In genomic region chr9:13323074-13323473, GRCm38 (mm10) we compare ENCODE assay signal across 8 mouse cellular contexts. TPM values are rescaled to one million over a fixed set of nuclear protein-coding genes. Genes with fewer than 3 reads are reported as not detected.
DNase-seq lines count a peak whose midpoint lies in the region; ATAC-seq lines count a peak whose summit lies in the region.
"Had no signal": no experiment of that assay in that cellular context is flagged by ENCODE, and none has a peak within 500 bp of the region (broad histone marks: within the 10 kb centered on the region; RNA-seq: fewer than 3 reads in every experiment).

No protein-coding gene starts in this region.

- H3K4me2 ChIP-seq in kidney, embryonic 16.5 days (replicated peaks; ENCODE audit: low read depth, low read length), result no peak overlapping the region
- no peak overlapping the region for H3K4me2 ChIP-seq in limb, embryonic 15.5 days
- H3K4me2 ChIP-seq: liver, embryonic 15.5 days had no signal

- peak overlapping the region; percentile 77 for H3K27ac ChIP-seq in kidney, embryonic 16.5 days (ENCODE audit: low read length)
- peak overlapping the region; percentile 54 for H3K27ac ChIP-seq in limb, embryonic 15.5 days
- H3K27ac ChIP-seq: liver, embryonic 15.5 days had no signal

- H3K4me1 ChIP-seq in kidney, embryonic 16.5 days (ENCODE audit: insufficient read depth, low read length), result peaks cover 13% of the 10 kb centered on the region
- H3K4me1 ChIP-seq in limb, embryonic 15.5 days, result peaks cover 13% of the 10 kb centered on the region
- H3K4me1 ChIP-seq: liver, embryonic 15.5 days had no signal

- WGBS in kidney, embryonic 16.5 days, result 56% methylated on average over 2 of the region's 2 CpGs
- WGBS in limb, embryonic 15.5 days, result 64% methylated on average over 2 of the region's 2 CpGs

- H3K27me3 ChIP-seq in kidney, embryonic 16.5 days (ENCODE audit: insufficient read depth, low read length), result no peaks in the 10 kb centered on the region
- H3K27me3 ChIP-seq in limb, embryonic 15.5 days, result no peaks in the 10 kb centered on the region
- H3K27me3 ChIP-seq: liver, embryonic 15.5 days had no signal

- no peak for ATAC-seq in kidney, embryonic 16.5 days (ENCODE audit: low FRiP score, low TSS enrichment)
- peak; percentile 77 for ATAC-seq in CD4-positive, CD25-positive, alpha-beta regulatory T cell, adult 4 months
- no peak for ATAC-seq in limb, embryonic 15.5 days (ENCODE audit: insufficient number of reproducible peaks, low FRiP score, low TSS enrichment, low read depth)
- no peak for ATAC-seq in monocyte, adult 5-6 weeks (replicated peaks; ENCODE audit: insufficient number of reproducible peaks, low FRiP score, low TSS enrichment, poor library complexity, severe bottlenecking)

- no peaks in the 10 kb centered on the region for H3K36me3 ChIP-seq in kidney, embryonic 16.5 days (ENCODE audit: insufficient read depth, low read length)
- no peaks in the 10 kb centered on the region for H3K36me3 ChIP-seq in limb, embryonic 15.5 days
- H3K36me3 ChIP-seq: liver, embryonic 15.5 days had no signal

- no peak for DNase-seq in kidney, adult 8-10 months
- peak; percentile 43 for DNase-seq in T-cell, adult 2 months (ENCODE audit: low spot score)
- DNase-seq in right cerebral cortex, adult 18-20 months, result no peak

- no peak overlapping the region for H3K9ac ChIP-seq in kidney, embryonic 16.5 days (replicated peaks; ENCODE audit: low read length)
- no peak overlapping the region for H3K9ac ChIP-seq in limb, embryonic 15.5 days
- H3K9ac ChIP-seq: liver, embryonic 15.5 days had no signal

- H3K9me3 ChIP-seq in kidney, embryonic 16.5 days (ENCODE audit: low read length), result no peaks in the 10 kb centered on the region
- no peaks in the 10 kb centered on the region for H3K9me3 ChIP-seq in limb, embryonic 15.5 days
- H3K9me3 ChIP-seq: liver, embryonic 15.5 days had no signal

- no peak overlapping the region for H3K4me3 ChIP-seq in kidney, embryonic 16.5 days (ENCODE audit: low read length)
- H3K4me3 ChIP-seq in limb, embryonic 15.5 days, result no peak overlapping the region
- H3K4me3 ChIP-seq: liver, embryonic 15.5 days had no signal

RNA-seq across cellular contexts. Expression of gene Maml2, which starts 25.3 kb away (rescaled TPM):
- 10.0 and 12.0 TPM in 2 replicates for polyA plus RNA-seq in kidney, embryonic 16.5 days (2015; fragmentation: Nextera tagmentation; extraction: Ambion mirVana)
- 10 to 100 TPM; 30.9 to 36.6 TPM for polyA plus RNA-seq in CD4-positive, CD25-positive, alpha-beta regulatory T cell, adult 4 months (2017; shearing (Covaris generic))
- 10.2 and 10.9 TPM in 2 replicates for polyA plus RNA-seq in limb, embryonic 15.5 days (2015; fragmentation: Nextera tagmentation; extraction: Ambion mirVana)
- 4.7 to 15.4 TPM (median 4.8 TPM) in 3 replicates for total RNA-seq in monocyte, adult 5-6 weeks (2017)
